Mouse (Mus musculus): ENCODE measurements around the gene Inpp4b. TPM values are rescaled to one million over a fixed set of nuclear protein-coding genes. Genes with fewer than 3 reads are reported as not detected.

The Inpp4b gene
- total RNA-seq, 4 experiments from 2014 or later, result 11.5 to 14.9 (median 13.7) TPM

DNA sequence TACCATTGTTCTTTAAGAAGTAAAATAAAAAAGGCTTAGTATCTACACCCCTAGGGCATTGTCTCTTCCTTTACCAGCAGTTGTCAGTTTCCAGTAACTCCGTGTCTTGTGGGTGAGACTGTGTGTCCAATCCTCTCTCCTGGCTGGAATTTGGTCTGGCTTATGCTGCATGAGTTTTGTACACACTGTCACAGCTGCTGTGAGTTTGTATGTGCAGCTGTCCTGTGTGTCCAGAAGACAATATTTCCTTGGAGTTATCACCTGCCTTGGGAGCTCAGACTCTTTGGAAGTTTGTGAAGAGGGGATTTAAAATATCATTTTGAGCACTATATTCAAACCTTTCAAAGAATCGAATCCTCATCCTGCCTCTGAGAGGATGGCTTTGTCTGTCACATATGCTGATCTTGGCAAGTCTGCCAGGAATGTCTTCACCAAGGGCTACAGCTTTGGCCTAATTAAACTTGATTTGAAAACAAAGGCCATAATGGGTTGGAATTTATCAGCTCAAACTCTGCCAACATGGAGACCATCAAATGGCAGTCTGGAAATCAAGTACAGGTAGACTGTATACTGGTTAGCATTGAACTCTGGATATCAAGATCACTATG is 485.1 kb downstream of the Inpp4b start:
- DNase-seq (ENCODE audit: low spot score in 2 of 2), result no peak

GRCm38 (mm10) chr8:81831430-81831829 is 489.1 kb downstream of the Inpp4b start:
- no peak for DNase-seq (ENCODE audit: low spot score in 2 of 2)

DNA sequence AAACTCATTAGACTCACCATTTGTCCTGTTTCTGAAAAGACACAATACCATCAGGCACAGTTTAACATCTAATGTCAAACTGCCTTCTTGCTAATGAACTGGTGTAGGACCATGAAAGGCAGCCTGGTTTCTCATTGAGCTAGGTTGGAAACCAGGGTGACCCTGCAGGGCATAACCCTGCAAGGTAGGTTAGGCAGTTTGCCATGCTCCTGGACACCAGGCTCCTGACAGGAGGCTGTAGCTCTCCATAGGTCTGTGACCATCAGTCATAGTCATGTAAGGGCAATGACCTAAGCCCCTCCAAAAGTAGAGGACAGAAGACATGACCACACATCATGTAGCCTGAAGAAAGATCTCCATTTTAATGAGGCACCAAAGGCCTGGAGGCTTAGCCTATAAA is 491.5 kb downstream of the Inpp4b start:
- DNase-seq (ENCODE audit: low spot score in 2 of 2), result no peak

DNA sequence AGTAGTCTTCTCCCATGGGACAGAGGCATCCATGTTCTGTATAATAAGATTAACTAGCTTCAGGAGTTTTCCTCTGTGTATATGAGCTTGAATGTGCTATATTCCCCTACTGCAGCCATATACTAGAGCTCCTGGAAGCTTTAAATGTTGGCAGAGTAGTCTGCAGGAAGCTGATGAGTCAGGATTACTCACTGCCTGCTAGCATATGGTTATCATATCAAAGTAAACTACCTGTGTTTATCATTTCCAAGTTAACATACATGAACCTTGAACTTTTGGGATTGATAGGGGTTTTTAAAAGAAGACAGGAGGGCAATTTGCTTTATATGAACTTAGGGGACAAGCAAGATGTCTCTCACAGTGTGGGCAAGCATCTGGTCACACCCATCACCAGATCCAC is 498.2 kb downstream of the Inpp4b start:
- no peak for DNase-seq (ENCODE audit: low spot score in 2 of 2)

DNA sequence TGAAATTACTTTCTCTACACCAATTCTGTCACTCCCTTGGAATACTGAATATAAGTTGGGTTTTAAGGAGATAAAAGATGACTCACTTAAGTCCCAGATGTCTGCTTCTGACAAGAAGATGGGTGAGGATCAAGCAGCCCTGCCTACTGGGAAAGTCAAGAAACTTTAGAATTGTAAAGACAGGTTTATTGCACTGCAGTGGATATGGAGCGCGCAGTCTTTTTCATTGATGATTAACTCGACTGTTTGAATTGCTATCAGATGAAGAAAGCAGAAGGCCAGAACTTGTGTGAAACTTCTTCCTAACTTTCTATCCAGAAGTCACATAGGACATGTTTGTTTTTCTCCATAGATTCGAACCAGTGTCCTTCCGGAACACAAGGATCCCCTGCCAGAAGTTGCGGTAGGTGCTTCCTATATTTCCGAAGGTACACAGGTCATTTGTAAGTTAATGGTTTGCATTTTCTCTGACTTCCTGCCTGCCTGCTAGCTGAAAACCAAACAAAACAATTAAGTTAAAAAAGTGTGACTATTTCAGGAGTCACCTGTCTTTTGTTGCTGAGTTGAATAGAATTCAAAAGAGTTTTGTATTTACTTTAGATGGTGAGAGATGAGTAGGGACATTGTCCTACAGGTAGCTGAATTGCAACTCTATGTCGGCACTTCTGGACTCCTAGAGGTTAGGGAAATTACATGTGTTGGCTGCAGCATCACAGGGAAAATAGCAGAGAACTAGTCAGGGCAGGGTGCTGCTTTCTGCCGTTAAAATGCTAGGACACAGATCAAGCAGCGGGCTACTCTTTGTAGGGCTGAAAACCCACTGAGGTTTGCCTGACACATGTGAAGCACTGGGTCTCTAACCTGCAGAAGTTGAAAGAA is 502.0 kb downstream of the Inpp4b start:
- no peak for DNase-seq (ENCODE audit: low spot score in 2 of 2)

DNA sequence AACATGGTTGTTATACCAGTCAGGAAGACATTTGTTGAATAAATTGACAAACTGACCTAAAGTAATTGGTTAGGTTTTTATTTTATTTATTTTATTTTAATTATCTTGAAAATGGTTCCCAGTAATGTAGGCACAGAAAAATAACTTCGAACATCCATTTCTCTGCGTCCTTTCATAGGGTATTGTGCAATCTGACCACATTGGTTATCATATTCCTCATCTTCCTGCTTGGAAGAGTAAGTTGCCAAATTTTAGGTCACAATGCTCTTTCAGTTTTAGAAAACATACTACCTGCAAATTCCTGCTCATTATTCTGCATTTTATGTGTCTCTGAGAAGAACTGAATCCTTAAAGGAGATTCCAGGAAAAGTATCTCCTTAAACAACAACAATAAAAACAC is 505.6 kb downstream of the Inpp4b start:
- no peak for DNase-seq (ENCODE audit: low spot score in 2 of 2)

- no peak for DNase-seq (ENCODE audit: low spot score in 2 of 2)
These were observed 507.6 kb downstream of the Inpp4b start for GRCm38 (mm10) chr8:81849976-81850375.

- no peak for DNase-seq (ENCODE audit: low spot score in 2 of 2)
These were observed 510.8 kb downstream of the Inpp4b start for GRCm38 (mm10) chr8:81853184-81853583.

DNA sequence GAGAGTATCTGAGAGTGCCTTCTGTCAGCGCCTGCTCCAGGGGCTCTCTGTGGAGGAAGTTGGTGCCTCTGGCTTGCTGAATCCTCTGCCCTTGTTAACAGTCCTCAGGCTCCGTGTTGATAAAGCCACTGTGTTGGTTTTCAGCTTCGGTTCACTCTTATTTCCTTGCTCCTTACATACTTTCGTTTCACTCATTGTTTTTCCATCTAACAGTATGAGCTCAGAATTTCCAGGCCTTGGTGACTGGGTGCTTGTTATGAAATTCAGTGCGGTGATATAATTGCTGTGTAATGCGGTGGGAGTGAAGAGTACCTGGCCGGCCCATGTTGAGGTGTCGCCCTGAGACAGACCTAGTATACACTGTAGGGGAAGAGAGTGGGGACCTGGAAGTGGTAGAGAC is 512.2 kb downstream of the Inpp4b start:
- no peak for DNase-seq (ENCODE audit: low spot score in 2 of 2)

GRCm38 (mm10) chr8:81855009-81855408 is 512.7 kb downstream of the Inpp4b start:
- DNase-seq (ENCODE audit: low spot score in 2 of 2), result no peak

DNA sequence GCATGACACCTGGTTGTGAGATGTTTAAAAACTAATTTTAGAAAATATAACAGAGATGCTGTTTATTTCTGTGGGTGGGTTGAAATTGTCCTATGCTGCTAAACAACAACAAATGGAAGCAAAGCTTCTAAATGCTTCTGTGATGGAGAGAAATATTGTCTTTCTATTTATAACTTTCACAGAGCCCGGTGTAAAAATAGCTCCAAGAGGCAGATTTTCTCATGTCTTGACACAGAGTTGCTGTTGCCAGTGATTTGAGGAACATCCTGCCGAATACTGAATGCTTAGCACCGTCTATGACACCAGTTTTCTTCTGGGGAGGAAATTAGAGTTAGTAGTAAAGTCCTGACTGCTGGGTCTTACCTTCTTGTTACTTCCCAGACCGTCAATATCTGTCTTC is 513.8 kb downstream of the Inpp4b start:
- DNase-seq (ENCODE audit: low spot score in 2 of 2), result no peak

DNA sequence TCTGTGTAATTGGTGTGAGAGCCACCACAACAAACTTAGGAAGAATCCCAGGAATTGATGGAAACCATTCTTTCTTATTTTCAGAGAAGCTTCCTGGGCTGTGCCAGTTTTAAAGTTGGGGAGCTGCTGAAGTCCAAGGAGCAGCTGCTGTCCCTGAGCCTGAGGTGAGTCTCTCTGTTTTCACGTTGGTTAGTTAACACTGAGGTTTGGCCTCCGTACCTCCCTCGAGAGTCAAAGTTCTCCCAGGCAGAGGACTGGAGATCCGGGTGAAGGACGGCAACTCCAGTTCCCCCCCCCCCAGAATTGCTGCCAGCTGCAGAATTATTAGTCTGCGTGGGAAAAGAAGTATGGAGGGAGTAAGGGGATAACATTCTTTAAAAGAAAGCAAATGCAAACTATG is 514.3 kb downstream of the Inpp4b start:
- DNase-seq (ENCODE audit: low spot score in 2 of 2), result no peak

GRCm38 (mm10) chr8:81858393-81858792 is 516.0 kb downstream of the Inpp4b start:
- no peak for DNase-seq (ENCODE audit: low spot score in 2 of 2)

DNA sequence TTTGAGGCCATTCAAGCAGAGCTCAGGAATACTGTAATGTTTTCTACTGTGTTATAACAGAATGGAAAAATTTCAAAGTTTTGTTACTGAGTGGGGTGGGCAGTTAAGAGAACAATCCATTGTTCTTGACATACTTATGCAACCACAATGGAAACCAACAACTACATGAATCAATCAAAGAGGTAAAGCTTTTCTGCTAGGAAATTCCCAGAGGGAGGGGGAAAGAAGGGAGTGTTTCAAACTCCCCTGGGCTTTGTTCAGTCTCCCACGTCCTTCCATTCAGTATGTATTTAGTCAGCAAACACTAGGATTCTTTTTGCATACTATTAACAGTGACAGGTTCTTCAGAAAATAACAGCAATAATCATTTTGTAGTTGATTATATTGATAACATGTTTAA is 517.4 kb downstream of the Inpp4b start:
- DNase-seq (ENCODE audit: low spot score in 2 of 2), result no peak

DNA sequence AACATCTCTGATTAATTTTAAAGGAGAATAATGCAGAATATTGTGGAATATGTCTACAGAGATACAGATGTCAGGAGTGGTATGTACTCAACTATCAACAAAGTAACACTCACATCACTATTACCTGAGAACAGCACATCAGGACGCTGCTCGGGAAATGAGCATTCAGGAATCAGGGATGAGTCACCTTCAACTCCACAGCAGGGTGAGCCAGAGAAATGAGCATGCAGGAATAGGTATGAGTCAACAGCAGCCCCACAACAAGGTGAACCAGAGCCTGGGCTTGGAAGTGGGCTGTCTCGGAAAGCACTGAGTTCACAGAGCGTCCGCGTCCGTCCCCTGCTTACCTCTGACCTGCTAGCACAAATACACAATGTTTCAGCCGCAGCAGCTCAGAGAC is 519.0 kb downstream of the Inpp4b start:
- no peak for DNase-seq (ENCODE audit: low spot score in 2 of 2)

- DNase-seq (ENCODE audit: low spot score in 2 of 2), result no peak
These were observed 520.4 kb downstream of the Inpp4b start for GRCm38 (mm10) chr8:81862738-81863137.

- DNase-seq (ENCODE audit: low spot score in 2 of 2), result no peak
These were observed 522.0 kb downstream of the Inpp4b start for GRCm38 (mm10) chr8:81864318-81864717.

- no peak for DNase-seq (ENCODE audit: low spot score in 2 of 2)
These were observed 523.3 kb downstream of the Inpp4b start for GRCm38 (mm10) chr8:81865664-81866063.

DNA sequence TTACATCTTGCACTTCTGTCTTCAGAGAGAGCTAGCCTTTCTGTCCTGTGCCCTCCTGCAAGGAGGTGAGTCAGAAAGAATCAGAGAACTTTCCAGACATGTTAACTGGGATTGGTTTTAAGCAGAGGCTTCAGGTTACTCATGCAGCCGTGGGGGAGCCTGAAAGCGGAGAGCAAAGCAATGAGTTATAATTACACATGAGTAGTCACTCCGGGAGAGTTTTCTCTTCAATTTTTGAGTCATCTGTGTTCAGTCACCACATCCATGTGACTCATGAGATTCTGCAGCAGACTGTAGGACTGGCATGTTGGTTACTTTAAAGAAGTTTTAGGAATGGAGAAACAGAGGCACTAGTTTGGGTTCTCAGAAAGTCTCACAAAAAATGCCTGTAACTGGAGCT is 524.7 kb downstream of the Inpp4b start:
- DNase-seq (ENCODE audit: low spot score in 2 of 2), result peak in 1 of 2 experiments; percentile 12

DNA sequence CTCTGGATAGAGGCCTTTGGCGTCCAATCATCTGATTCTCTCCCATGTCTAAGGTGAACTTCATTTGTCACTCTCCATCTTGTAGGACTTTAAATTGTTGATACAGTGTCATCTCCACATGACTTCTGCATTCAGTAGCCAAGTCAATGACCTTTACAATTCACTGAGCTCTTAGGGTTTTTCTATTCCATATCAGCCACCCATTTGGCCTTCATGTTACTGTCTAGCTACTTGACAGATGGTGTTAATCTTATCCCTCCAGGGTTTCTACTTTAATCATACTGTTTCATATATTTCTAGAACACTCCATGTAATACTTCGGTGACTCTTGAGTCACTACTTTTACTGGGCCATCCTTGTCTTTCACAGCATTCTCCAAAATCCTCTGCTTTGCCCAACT is 528.1 kb downstream of the Inpp4b start:
- no peak for DNase-seq (ENCODE audit: low spot score in 2 of 2)

- no peak for DNase-seq (ENCODE audit: low spot score in 2 of 2)
These were observed 537.7 kb downstream of the Inpp4b start for GRCm38 (mm10) chr8:81880071-81880470.

GRCm38 (mm10) chr8:81884195-81884594 is 541.8 kb downstream of the Inpp4b start:
- DNase-seq (ENCODE audit: low spot score in 2 of 2), result no peak

- peak in 1 of 2 experiments; percentile 3 for DNase-seq (ENCODE audit: low spot score in 2 of 2)
These were observed 546.5 kb downstream of the Inpp4b start for GRCm38 (mm10) chr8:81888843-81889242.
